Mouse (Mus musculus): Measurements from ENCODE around the gene Zfp638. TPM values are rescaled to one million over a fixed set of nuclear protein-coding genes. Genes with fewer than 3 reads are reported as not detected.
"Not testable (repeated sequence)": the region's sequence is repeated elsewhere in the genome, so short reads cannot be mapped to it uniquely, and the experiment has no call there.

Gene Zfp638
- polyA plus RNA-seq, 1 experiment from 2014 or later: 97.4 TPM

GRCm38 (mm10) chr6:84029775-84030174, 162.9 kb downstream of the Zfp638 start:
- ATAC-seq (ENCODE audit: low FRiP score): no peak
- no peaks in the 10 kb centered on the region for H3K9me3 ChIP-seq (ENCODE audit: control insufficient read depth, low read length)
- no peaks in the 10 kb centered on the region for H3K36me3 ChIP-seq (replicated peaks; ENCODE audit: control insufficient read depth, insufficient read depth)
- DNase-seq (ENCODE audit: low spot score): no peak
- H3K4me2 ChIP-seq (replicated peaks): no peak overlapping the region
- H3K4me3 ChIP-seq (replicated peaks; ENCODE audit: low read length): no peak overlapping the region
- 89% methylated on average over 7 of the region's 7 CpGs for WGBS
- H3K9ac ChIP-seq: no peak overlapping the region
- no peak overlapping the region for H3K27ac ChIP-seq
- H3K27me3 ChIP-seq (ENCODE audit: control insufficient read depth, insufficient read depth, low read length): no peaks in the 10 kb centered on the region
- H3K4me1 ChIP-seq (replicated peaks; ENCODE audit: control insufficient read depth, insufficient read depth, low read length): no peaks in the 10 kb centered on the region

- not testable (repeated sequence) for H3K27me3 ChIP-seq (ENCODE audit: control insufficient read depth, insufficient read depth, low read length); H3K27ac ChIP-seq; ATAC-seq (ENCODE audit: low FRiP score); H3K36me3 ChIP-seq (replicated peaks; ENCODE audit: control insufficient read depth, insufficient read depth); H3K4me3 ChIP-seq (replicated peaks; ENCODE audit: low read length); H3K9me3 ChIP-seq (ENCODE audit: control insufficient read depth, low read length); H3K4me2 ChIP-seq (replicated peaks); H3K9ac ChIP-seq; DNase-seq (ENCODE audit: low spot score); H3K4me1 ChIP-seq (replicated peaks; ENCODE audit: control insufficient read depth, insufficient read depth, low read length)
- 78% methylated on average over 5 of the region's 5 CpGs for WGBS
Observed at GRCm38 (mm10) chr6:84032516-84032915, 165.6 kb downstream of the Zfp638 start.

Other genes with a start within 250 kb of the Zfp638 start
- gene Clec4f, start 210.9 kb upstream of the Zfp638 start, polyA plus RNA-seq (2014; fragmentation: Nextera tagmentation; extraction: Ambion mirVana): not detected in 2 replicates
- not detected in 2 replicates for gene Cd207, start 189.3 kb upstream of the Zfp638 start, polyA plus RNA-seq (2014; fragmentation: Nextera tagmentation; extraction: Ambion mirVana)
- gene Vax2, start 155.8 kb upstream of the Zfp638 start, polyA plus RNA-seq (2014; fragmentation: Nextera tagmentation; extraction: Ambion mirVana): not detected in 2 replicates
- gene Atp6v1b1, start 124.1 kb upstream of the Zfp638 start, polyA plus RNA-seq (2014; fragmentation: Nextera tagmentation; extraction: Ambion mirVana): not detected in 2 replicates
- not detected in 2 replicates for gene Ankrd53, start 104.5 kb upstream of the Zfp638 start, polyA plus RNA-seq (2014; fragmentation: Nextera tagmentation; extraction: Ambion mirVana)
- 49.2 and 58.4 TPM in 2 replicates for gene Tex261, start 91.3 kb upstream of the Zfp638 start, polyA plus RNA-seq (2014; fragmentation: Nextera tagmentation; extraction: Ambion mirVana)
- gene Nagk, start 72.1 kb upstream of the Zfp638 start, polyA plus RNA-seq (2014; fragmentation: Nextera tagmentation; extraction: Ambion mirVana): 89.7 and 98.1 TPM in 2 replicates
- 22.1 and 28.3 TPM in 2 replicates for gene Paip2b, start 35.4 kb upstream of the Zfp638 start, polyA plus RNA-seq (2014; fragmentation: Nextera tagmentation; extraction: Ambion mirVana)
- gene Dysf, start 141.5 kb downstream of the Zfp638 start, polyA plus RNA-seq (2014; fragmentation: Nextera tagmentation; extraction: Ambion mirVana): 3.3 TPM in 2 replicates